Mouse (Mus musculus): ENCODE results near the gene Fundc2. TPM values are rescaled to one million over a fixed set of nuclear protein-coding genes. Genes with fewer than 3 reads are reported as not detected.
A peak's percentile ranks its signal among the peaks of the same experiment; 100 is the strongest.

Gene Fundc2
- total RNA-seq (2014; rRNA removed; ENCODE audit: low replicate concordance): 46.3 and 51.4 TPM in 2 replicates
- polyA plus RNA-seq (2015; fragmentation: Nextera tagmentation; extraction: Ambion mirVana): 97.5 and 119 TPM in 2 replicates

- WGBS: 9% methylated on average over 22 of the region's 25 CpGs
- Histone ChIP-seq H3K4me2 (ENCODE audit: low read depth, low read length) (peak within 1 kb of the TSS; percentile 58), H3K27me3 (ENCODE audit: control insufficient read depth, insufficient read depth, low read length) (no peaks in the 10 kb centered on the region), H3K36me3 (replicated peaks; ENCODE audit: control insufficient read depth, insufficient read depth, low read length) (no peaks in the 10 kb centered on the region), H3K4me1 (ENCODE audit: control insufficient read depth, insufficient read depth) (no peaks in the 10 kb centered on the region), H3K4me3 (ENCODE audit: low read depth, low read length) (peak within 1 kb of the TSS; percentile 64), H3K27ac (ENCODE audit: low read depth) (peak within 1 kb of the TSS; percentile 97), H3K9me3 (replicated peaks; ENCODE audit: control insufficient read depth, low read length) (no peaks in the 10 kb centered on the region), H3K9ac (replicated peaks; ENCODE audit: low read depth, low read length) (peak within 1 kb of the TSS; percentile 80)
- TF ChIP-seq CTCF (IDR thresholded peaks at IDR 0.05; ENCODE audit: low read depth): no peak
- peak; percentile 88 for TF ChIP-seq EP300 (IDR thresholded peaks at IDR 0.05; ENCODE audit: low read depth)
- DNase-seq (ENCODE audit: low spot score): peak; percentile 70
- peak; percentile 98 for ATAC-seq (ENCODE audit: insufficient read depth, low read depth)
These were observed at the start of gene Fundc2, which contains the start of gene F8 for GRCm38 (mm10) chrX:75382195-75382771. Fundc2 (plus strand) TSS chrX:75382399. F8 (minus strand) TSS chrX:75382615.

- no peaks in the 10 kb centered on the region for H3K4me1 ChIP-seq (ENCODE audit: control insufficient read depth, insufficient read depth)
- no peak overlapping the region for H3K4me3 ChIP-seq (ENCODE audit: low read depth, low read length)
- no peak overlapping the region for H3K4me2 ChIP-seq (ENCODE audit: low read depth, low read length)
- no peak overlapping the region for H3K9ac ChIP-seq (replicated peaks; ENCODE audit: low read depth, low read length)
- H3K9me3 ChIP-seq (replicated peaks; ENCODE audit: control insufficient read depth, low read length): no peaks in the 10 kb centered on the region
- ATAC-seq (ENCODE audit: insufficient read depth, low read depth) (no peak), DNase-seq (ENCODE audit: low spot score) (peak; percentile 39)
- TF ChIP-seq CTCF (IDR thresholded peaks at IDR 0.05; ENCODE audit: low read depth): no peak
- no peak for TF ChIP-seq EP300 (IDR thresholded peaks at IDR 0.05; ENCODE audit: low read depth)
- no peaks in the 10 kb centered on the region for H3K27me3 ChIP-seq (ENCODE audit: control insufficient read depth, insufficient read depth, low read length)
- H3K27ac ChIP-seq (ENCODE audit: low read depth): no peak overlapping the region
- H3K36me3 ChIP-seq (replicated peaks; ENCODE audit: control insufficient read depth, insufficient read depth, low read length): no peaks in the 10 kb centered on the region
These were observed 12.0 kb upstream of the Fundc2 start for GRCm38 (mm10) chrX:75370197-75370596.

- no peaks in the 10 kb centered on the region for H3K9me3 ChIP-seq (replicated peaks; ENCODE audit: control insufficient read depth, low read length)
- no peak for TF ChIP-seq CTCF (IDR thresholded peaks at IDR 0.05; ENCODE audit: low read depth)
- no peak for TF ChIP-seq EP300 (IDR thresholded peaks at IDR 0.05; ENCODE audit: low read depth)
- WGBS: 32% methylated on average over 2 of the region's 2 CpGs
- no peak overlapping the region for H3K4me3 ChIP-seq (ENCODE audit: low read depth, low read length)
- no peak overlapping the region for H3K9ac ChIP-seq (replicated peaks; ENCODE audit: low read depth, low read length)
- H3K36me3 ChIP-seq (replicated peaks; ENCODE audit: control insufficient read depth, insufficient read depth, low read length): no peaks in the 10 kb centered on the region
- peak overlapping the region; percentile 30; the same call in 1 of the 2 replicates for H3K27ac ChIP-seq (ENCODE audit: low read depth)
- peak; percentile 32 for DNase-seq (ENCODE audit: low spot score)
- no peaks in the 10 kb centered on the region for H3K27me3 ChIP-seq (ENCODE audit: control insufficient read depth, insufficient read depth, low read length)
- no peaks in the 10 kb centered on the region for H3K4me1 ChIP-seq (ENCODE audit: control insufficient read depth, insufficient read depth)
- no peak for ATAC-seq (ENCODE audit: insufficient read depth, low read depth)
- no peak overlapping the region for H3K4me2 ChIP-seq (ENCODE audit: low read depth, low read length)
These were observed 9.4 kb upstream of the Fundc2 start for GRCm38 (mm10) chrX:75372666-75373425.

GRCm38 (mm10) chrX:75376815-75377214 lies 5.4 kb upstream of the Fundc2 start:
- Histone ChIP-seq H3K4me3 (ENCODE audit: low read depth, low read length) (no peak overlapping the region), H3K4me1 (ENCODE audit: control insufficient read depth, insufficient read depth) (no peaks in the 10 kb centered on the region), H3K36me3 (replicated peaks; ENCODE audit: control insufficient read depth, insufficient read depth, low read length) (no peaks in the 10 kb centered on the region), H3K4me2 (ENCODE audit: low read depth, low read length) (no peak overlapping the region), H3K27me3 (ENCODE audit: control insufficient read depth, insufficient read depth, low read length) (no peaks in the 10 kb centered on the region), H3K9ac (replicated peaks; ENCODE audit: low read depth, low read length) (no peak overlapping the region), H3K9me3 (replicated peaks; ENCODE audit: control insufficient read depth, low read length) (no peaks in the 10 kb centered on the region), H3K27ac (ENCODE audit: low read depth) (no peak overlapping the region)
- ATAC-seq (ENCODE audit: insufficient read depth, low read depth): no peak
- no peak for DNase-seq (ENCODE audit: low spot score)
- TF ChIP-seq EP300 (IDR thresholded peaks at IDR 0.05; ENCODE audit: low read depth): no peak
- no peak for TF ChIP-seq CTCF (IDR thresholded peaks at IDR 0.05; ENCODE audit: low read depth)

GRCm38 (mm10) chrX:75381176-75381575 lies 1.0 kb upstream of the Fundc2 start:
- H3K36me3 ChIP-seq (replicated peaks; ENCODE audit: control insufficient read depth, insufficient read depth, low read length): no peaks in the 10 kb centered on the region
- no peaks in the 10 kb centered on the region for H3K27me3 ChIP-seq (ENCODE audit: control insufficient read depth, insufficient read depth, low read length)
- DNase-seq (ENCODE audit: low spot score) (no peak), ATAC-seq (ENCODE audit: insufficient read depth, low read depth) (no peak)
- no peak overlapping the region for H3K27ac ChIP-seq (ENCODE audit: low read depth)
- no peak for TF ChIP-seq EP300 (IDR thresholded peaks at IDR 0.05; ENCODE audit: low read depth)
- TF ChIP-seq CTCF (IDR thresholded peaks at IDR 0.05; ENCODE audit: low read depth): no peak
- H3K4me2 ChIP-seq (ENCODE audit: low read depth, low read length): no peak overlapping the region
- WGBS: 75% methylated on average over 1 of the region's 1 CpGs
- H3K9ac ChIP-seq (replicated peaks; ENCODE audit: low read depth, low read length): no peak overlapping the region
- H3K9me3 ChIP-seq (replicated peaks; ENCODE audit: control insufficient read depth, low read length): no peaks in the 10 kb centered on the region
- H3K4me3 ChIP-seq (ENCODE audit: low read depth, low read length): no peak overlapping the region
- no peaks in the 10 kb centered on the region for H3K4me1 ChIP-seq (ENCODE audit: control insufficient read depth, insufficient read depth)
